ENCODE assay signal across 10 mouse cellular contexts in the genomic region with DNA sequence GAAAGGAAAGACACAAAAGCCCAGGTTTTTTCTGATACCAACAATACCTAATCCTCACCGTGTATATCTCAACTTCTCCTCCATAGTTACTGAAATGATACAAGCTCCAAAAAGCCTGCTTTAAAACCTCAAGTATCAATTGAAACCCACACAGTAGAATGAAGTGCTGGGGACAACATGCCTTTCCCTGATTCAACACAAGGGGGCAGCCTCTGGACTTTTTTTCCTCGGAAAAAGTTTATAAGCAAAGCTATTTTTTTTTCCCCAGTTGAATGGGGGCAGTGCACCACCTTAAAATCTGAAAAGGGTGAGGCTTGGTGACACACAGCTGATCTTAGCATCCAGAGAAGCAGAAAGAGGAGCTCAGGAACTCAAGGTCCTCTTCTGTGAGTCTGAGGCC.
DNase-seq lines count a peak whose midpoint lies in the region; ATAC-seq and TF ChIP-seq lines count a peak whose summit lies in the region.
"Had no signal": no experiment of that assay in that cellular context is flagged by ENCODE, and none has a peak within 500 bp of the region (broad histone marks: within the 10 kb centered on the region; RNA-seq: fewer than 3 reads in every experiment).

No protein-coding gene starts in this region.

- H3K27ac ChIP-seq in layer of hippocampus, adult 2 months, result no peak overlapping the region
- H3K27ac ChIP-seq in limb, embryonic 10.5 days, result no peak overlapping the region
- H3K27ac ChIP-seq: heart, embryonic 13.5 days; macrophage had no signal

- ATAC-seq in cerebellum, adult (ENCODE audit: insufficient number of reproducible peaks, low FRiP score, low TSS enrichment), result no peak; the same call in 1 of the 2 replicates
- ATAC-seq in common myeloid progenitor, adult 5-6 weeks (replicated peaks; ENCODE audit: low read depth, poor library complexity, severe bottlenecking), result peak; percentile 50

- no peaks in the 10 kb centered on the region for H3K9me3 ChIP-seq in limb, embryonic 10.5 days (replicated peaks)
- H3K9me3 ChIP-seq: heart, embryonic 13.5 days had no signal

- 16% methylated on average over 2 of the region's 2 CpGs for WGBS in limb, embryonic 10.5 days

- peak; percentile 63 to 72 for DNase-seq in cerebellum, postnatal 10 days
- DNase-seq in layer of hippocampus, adult 2 months (ENCODE audit: low spot score in 2 of 2), result peak in 1 of 2 experiments; percentile 57
- no peak for DNase-seq in layer of hippocampus, adult 9-11 months
- DNase-seq in CD4-positive helper T cell, adult 2 months (ENCODE audit: low read depth, low spot score), result peak; percentile 48
- peak; percentile 58 for DNase-seq in limb, embryonic 10.5 days (ENCODE audit: low spot score)
- DNase-seq in yolk sac, embryonic 10.5 days (ENCODE audit: low spot score), result peak; percentile 16

- H3K4me1 ChIP-seq in limb, embryonic 10.5 days, result peaks cover 6% of the 10 kb centered on the region; the same call in 1 of the 2 replicates

- TF ChIP-seq CTCF in layer of hippocampus, adult 2 months (conservative IDR thresholded peaks at IDR 0.05), result peak; percentile 92

- no peaks in the 10 kb centered on the region for H3K27me3 ChIP-seq in limb, embryonic 10.5 days (ENCODE audit: low read depth, poor library complexity, severe bottlenecking)
- H3K27me3 ChIP-seq: heart, embryonic 13.5 days had no signal

- H3K4me3 ChIP-seq in layer of hippocampus, adult 2 months, result no peak overlapping the region
- no peak overlapping the region for H3K4me3 ChIP-seq in limb, embryonic 10.5 days
- H3K4me3 ChIP-seq: heart, embryonic 13.5 days had no signal

- H3K36me3 ChIP-seq in limb, embryonic 10.5 days, result no peaks in the 10 kb centered on the region
- H3K36me3 ChIP-seq: heart, embryonic 13.5 days had no signal
